Mouse (Mus musculus) bone marrow, adult 2 months (tissue): Measurements from ENCODE around the gene Pes1. TPM values are rescaled to one million over a fixed set of nuclear protein-coding genes. Genes with fewer than 3 reads are reported as not detected.
"Not testable (repeated sequence)": the region's sequence is repeated elsewhere in the genome, so short reads cannot be mapped to it uniquely, and the experiment has no call there.

ENCODE experiments used
- H3K27ac ChIP-seq: fragments of 200-500 bp; 2 replicates; pipeline ENCODE4 v1.5.1; 2012; ENCODE audit warnings: low read depth, mild to moderate bottlenecking, control low read depth, inconsistent platforms, low read length; ENCODE audit not compliant: control insufficient read depth, poor library complexity, insufficient read depth
- H3K4me1 ChIP-seq: fragments of 200-500 bp; 2 replicates; pipeline ENCODE4 v1.6.1; 2011; ENCODE audit warnings: low read length; ENCODE audit not compliant: control insufficient read depth, insufficient read depth
- H3K4me3 ChIP-seq: fragments of 200-500 bp; replicated peaks from 2 replicates; pipeline ENCODE3; 2011; ENCODE audit warnings: mild to moderate bottlenecking, low read depth, low read length, control low read depth; ENCODE audit not compliant: control insufficient read depth
- CTCF ChIP-seq: fragments of 200-500 bp; IDR thresholded peaks from 2 replicates; pipeline ENCODE4 v1.5.1; 2011; ENCODE audit warnings: low read length, control low read depth; ENCODE audit not compliant: control insufficient read depth, insufficient read depth
- POLR2A ChIP-seq: fragments of 200-500 bp; IDR thresholded peaks from 2 replicates; pipeline ENCODE4 v1.6.1; 2011; ENCODE audit warnings: low read depth, mild to moderate bottlenecking, control low read depth, low read length, borderline replicate concordance; ENCODE audit not compliant: control insufficient read depth
- WGBS: fragments of 180-500 bp; shearing (Covaris S2); methylation state at CpG from one replicate; pipeline ENCODE4 v1.1.7; 2018; 5-methylcytosine and 5-hydroxymethylcytosine counted together
- polyA plus RNA-seq: library from polyadenylated mRNA; stranded (reverse); fragments of >200 nt; gene quantifications from 2 replicates; pipeline ENCODE4 v1.2.4, GENCODE M21; 2011; ENCODE audit warnings: low replicate concordance; ENCODE audit not compliant: missing spikeins, insufficient read depth, insufficient read length

Gene Pes1
- polyA plus RNA-seq, 1 experiment = 35.0 TPM

- no peak overlapping the region for H3K27ac ChIP-seq
- H3K4me3 ChIP-seq = no peak overlapping the region
- TF ChIP-seq CTCF = peak; percentile 73
- TF ChIP-seq POLR2A = no peak
- 2% methylated on average over 5 of the region's 5 CpGs for WGBS
- no peaks in the 10 kb centered on the region; the same call in none of the 2 replicates for H3K4me1 ChIP-seq
These were observed 37.8 kb downstream of the Pes1 start for GRCm38 (mm10) chr11:4001603-4002002.

- no peak for TF ChIP-seq CTCF
- no peak for TF ChIP-seq POLR2A
- Histone ChIP-seq H3K4me3 (no peak overlapping the region), H3K27ac (no peak overlapping the region), H3K4me1 (no peaks in the 10 kb centered on the region; the same call in 1 of the 2 replicates)
- 17% methylated on average over 5 of the region's 5 CpGs for WGBS
These were observed 41.5 kb downstream of the Pes1 start for GRCm38 (mm10) chr11:4005220-4005805.

- no peak for TF ChIP-seq CTCF
- TF ChIP-seq POLR2A = no peak
- no peaks in the 10 kb centered on the region; the same call in 1 of the 2 replicates for H3K4me1 ChIP-seq
- no peak overlapping the region for H3K4me3 ChIP-seq
- WGBS = 77% methylated on average over 3 of the region's 3 CpGs
- no peak overlapping the region for H3K27ac ChIP-seq
These were observed 42.7 kb downstream of the Pes1 start for GRCm38 (mm10) chr11:4006462-4006861.

GRCm38 (mm10) chr11:4012616-4013015 lies 48.8 kb downstream of the Pes1 start:
- TF ChIP-seq POLR2A (no peak), CTCF (no peak)
- Histone ChIP-seq H3K4me3 (no peak overlapping the region), H3K27ac (no peak overlapping the region), H3K4me1 (no peaks in the 10 kb centered on the region)
- 68% methylated on average over 1 of the region's 1 CpGs for WGBS

- H3K4me3 ChIP-seq, H3K27ac ChIP-seq, H3K4me1 ChIP-seq: not testable (repeated sequence)
- 76% methylated on average over 14 of the region's 14 CpGs for WGBS
These were observed 52.0 kb downstream of the Pes1 start for GRCm38 (mm10) chr11:4015796-4016195.

- not testable (repeated sequence) for H3K4me1 ChIP-seq, H3K27ac ChIP-seq, H3K4me3 ChIP-seq
- 62% methylated on average over 13 of the region's 13 CpGs for whole genome bisulfite sequencing
These were observed 58.3 kb downstream of the Pes1 start for GRCm38 (mm10) chr11:4022111-4022510.

- H3K4me1 ChIP-seq = no peaks in the 10 kb centered on the region
- H3K27ac ChIP-seq = no peak overlapping the region
- H3K4me3 ChIP-seq = no peak overlapping the region
- TF ChIP-seq POLR2A (no peak), CTCF (no peak)
- 57% methylated on average over 2 of the region's 2 CpGs for WGBS
These were observed 59.5 kb downstream of the Pes1 start for GRCm38 (mm10) chr11:4023321-4023720.

GRCm38 (mm10) chr11:4027066-4027465 lies 63.3 kb downstream of the Pes1 start:
- WGBS = 79% methylated on average over 8 of the region's 8 CpGs

More at GRCm38 (mm10) chr11:4027066-4027465, 63.3 kb downstream of the Pes1 start:
- H3K4me3 ChIP-seq = no peak overlapping the region
- TF ChIP-seq POLR2A = no peak
- TF ChIP-seq CTCF = no peak
- no peaks in the 10 kb centered on the region for H3K4me1 ChIP-seq
- no peak overlapping the region for H3K27ac ChIP-seq
